Mouse (Mus musculus): ENCODE data around the gene Ehd4. TPM values are rescaled to one million over a fixed set of nuclear protein-coding genes. Genes with fewer than 3 reads are reported as not detected.

Ehd4 gene
- total RNA-seq, 1 experiment: 19.4 TPM

- Histone ChIP-seq H3K9me3 (ENCODE audit: control insufficient read depth, insufficient read depth, low read depth, low read length) (no peaks in the 10 kb centered on the region), H3K4me1 (ENCODE audit: control insufficient read depth in 2 of 2, insufficient read depth in 2 of 2, low read length in 2 of 2, poor library complexity in 1 of 2) (peaks cover 0 to 2% of the 10 kb centered on the region in 2 experiments; a peak in 1 of 4 replicates), H3K9ac (ENCODE audit: insufficient read depth, low read depth, low read length, poor library complexity, severe bottlenecking) (no peak overlapping the region), H3K4me3 (ENCODE audit: insufficient read depth in 1 of 2, low read depth in 1 of 2, low read length in 2 of 2, poor library complexity in 1 of 2, severe bottlenecking in 1 of 2) (no peak overlapping the region), H3K27ac (ENCODE audit: insufficient read depth, low read depth, low read length, poor library complexity, severe bottlenecking) (no peak overlapping the region), H3K36me3 (ENCODE audit: control insufficient read depth, insufficient read depth, low read length, poor library complexity, severe bottlenecking) (no peaks in the 10 kb centered on the region)
- no peak for DNase-seq (ENCODE audit: low read depth, low spot score)
- in situ Hi-C loops (cut with MboI; ENCODE audit: low sequenced_read_pairs in 2 of 2, unreplicated experiment in 2 of 2): loop anchor here in 1 of 2 experiments (10.0 kb wide), 1 partner anchor 113 kb away; the partner anchor contains the start of gene Pla2g4d
- TF ChIP-seq CHD2 (IDR thresholded peaks at IDR 0.05; ENCODE audit: low read depth, low read length): no peak
- no peak for TF ChIP-seq ZC3H11A (IDR thresholded peaks at IDR 0.05; ENCODE audit: borderline replicate concordance, low read depth, low read length)
Measured at GRCm38 (mm10) chr2:120171362-120171761, 17.0 kb upstream of the Ehd4 start.

GRCm38 (mm10) chr2:120170726-120171125 is 16.3 kb upstream of the Ehd4 start:
- Histone ChIP-seq H3K9me3 (ENCODE audit: control insufficient read depth, insufficient read depth, low read depth, low read length) (no peaks in the 10 kb centered on the region), H3K27ac (ENCODE audit: insufficient read depth, low read depth, low read length, poor library complexity, severe bottlenecking) (no peak overlapping the region), H3K4me1 (ENCODE audit: control insufficient read depth in 2 of 2, insufficient read depth in 2 of 2, low read length in 2 of 2, poor library complexity in 1 of 2) (peaks cover 0 to 2% of the 10 kb centered on the region in 2 experiments; a peak in 1 of 4 replicates), H3K9ac (ENCODE audit: insufficient read depth, low read depth, low read length, poor library complexity, severe bottlenecking) (no peak overlapping the region), H3K4me3 (ENCODE audit: insufficient read depth in 1 of 2, low read depth in 1 of 2, low read length in 2 of 2, poor library complexity in 1 of 2, severe bottlenecking in 1 of 2) (no peak overlapping the region), H3K36me3 (ENCODE audit: control insufficient read depth, insufficient read depth, low read length, poor library complexity, severe bottlenecking) (no peaks in the 10 kb centered on the region)
- in situ Hi-C loops (cut with MboI; ENCODE audit: low sequenced_read_pairs in 2 of 2, unreplicated experiment in 2 of 2): loop anchor here in 1 of 2 experiments (10.0 kb wide), 1 partner anchor 114 kb away; the partner anchor contains the start of gene Pla2g4d
- no peak for DNase-seq (ENCODE audit: low read depth, low spot score)
- TF ChIP-seq ZC3H11A (IDR thresholded peaks at IDR 0.05; ENCODE audit: borderline replicate concordance, low read depth, low read length) (no peak), HCFC1 (IDR thresholded peaks at IDR 0.05; ENCODE audit: borderline replicate concordance, insufficient read depth, low read length) (no peak)

- Histone ChIP-seq H3K4me1 (ENCODE audit: control insufficient read depth in 2 of 2, insufficient read depth in 2 of 2, low read length in 2 of 2, poor library complexity in 1 of 2) (peaks cover 0 to 2% of the 10 kb centered on the region in 2 experiments; a peak in 1 of 4 replicates), H3K9me3 (ENCODE audit: control insufficient read depth, insufficient read depth, low read depth, low read length) (no peaks in the 10 kb centered on the region), H3K36me3 (ENCODE audit: control insufficient read depth, insufficient read depth, low read length, poor library complexity, severe bottlenecking) (no peaks in the 10 kb centered on the region), H3K4me3 (ENCODE audit: insufficient read depth in 1 of 2, low read depth in 1 of 2, low read length in 2 of 2, poor library complexity in 1 of 2, severe bottlenecking in 1 of 2) (no peak overlapping the region), H3K9ac (ENCODE audit: insufficient read depth, low read depth, low read length, poor library complexity, severe bottlenecking) (no peak overlapping the region), H3K27ac (ENCODE audit: insufficient read depth, low read depth, low read length, poor library complexity, severe bottlenecking) (no peak overlapping the region)
- TF ChIP-seq HCFC1 (IDR thresholded peaks at IDR 0.05; ENCODE audit: borderline replicate concordance, insufficient read depth, low read length) (no peak), ZNF384 (IDR thresholded peaks at IDR 0.05; ENCODE audit: low read depth, low read length) (no peak), CHD2 (IDR thresholded peaks at IDR 0.05; ENCODE audit: low read depth, low read length) (no peak)
- in situ Hi-C loops (cut with MboI; ENCODE audit: low sequenced_read_pairs in 2 of 2, unreplicated experiment in 2 of 2): no loop called here
- no peak for DNase-seq (ENCODE audit: low read depth, low spot score)
Measured at GRCm38 (mm10) chr2:120169382-120169781, 15.0 kb upstream of the Ehd4 start.

- Histone ChIP-seq H3K9me3 (ENCODE audit: control insufficient read depth, insufficient read depth, low read depth, low read length) (no peaks in the 10 kb centered on the region), H3K27ac (ENCODE audit: insufficient read depth, low read depth, low read length, poor library complexity, severe bottlenecking) (no peak overlapping the region), H3K9ac (ENCODE audit: insufficient read depth, low read depth, low read length, poor library complexity, severe bottlenecking) (no peak overlapping the region), H3K36me3 (ENCODE audit: control insufficient read depth, insufficient read depth, low read length, poor library complexity, severe bottlenecking) (no peaks in the 10 kb centered on the region), H3K4me1 (ENCODE audit: control insufficient read depth in 2 of 2, insufficient read depth in 2 of 2, low read length in 2 of 2, poor library complexity in 1 of 2) (no peaks in the 10 kb centered on the region), H3K4me3 (ENCODE audit: insufficient read depth in 1 of 2, low read depth in 1 of 2, low read length in 2 of 2, poor library complexity in 1 of 2, severe bottlenecking in 1 of 2) (no peak overlapping the region)
- no peak for DNase-seq (ENCODE audit: low read depth, low spot score)
- TF ChIP-seq ZC3H11A (IDR thresholded peaks at IDR 0.05; ENCODE audit: borderline replicate concordance, low read depth, low read length) (no peak), ZNF384 (IDR thresholded peaks at IDR 0.05; ENCODE audit: low read depth, low read length) (no peak), MAFK (IDR thresholded peaks at IDR 0.05; ENCODE audit: insufficient read depth, low read depth, low read length) (no peak), CHD2 (IDR thresholded peaks at IDR 0.05; ENCODE audit: low read depth, low read length) (no peak), HCFC1 (IDR thresholded peaks at IDR 0.05; ENCODE audit: borderline replicate concordance, insufficient read depth, low read length) (no peak)
- in situ Hi-C loops (cut with MboI; ENCODE audit: low sequenced_read_pairs in 2 of 2, unreplicated experiment in 2 of 2): no loop called here
Measured at GRCm38 (mm10) chr2:120167763-120168162, 13.4 kb upstream of the Ehd4 start.

GRCm38 (mm10) chr2:120165474-120165873 is 11.1 kb upstream of the Ehd4 start:
- TF ChIP-seq HCFC1 (IDR thresholded peaks at IDR 0.05; ENCODE audit: borderline replicate concordance, insufficient read depth, low read length) (no peak), MAFK (IDR thresholded peaks at IDR 0.05; ENCODE audit: insufficient read depth, low read depth, low read length) (no peak), CHD2 (IDR thresholded peaks at IDR 0.05; ENCODE audit: low read depth, low read length) (no peak), ZNF384 (IDR thresholded peaks at IDR 0.05; ENCODE audit: low read depth, low read length) (no peak), ZC3H11A (IDR thresholded peaks at IDR 0.05; ENCODE audit: borderline replicate concordance, low read depth, low read length) (no peak)
- no peak for DNase-seq (ENCODE audit: low read depth, low spot score)
- Histone ChIP-seq H3K27ac (ENCODE audit: insufficient read depth, low read depth, low read length, poor library complexity, severe bottlenecking) (no peak overlapping the region), H3K9me3 (ENCODE audit: control insufficient read depth, insufficient read depth, low read depth, low read length) (no peaks in the 10 kb centered on the region), H3K4me3 (ENCODE audit: insufficient read depth in 1 of 2, low read depth in 1 of 2, low read length in 2 of 2, poor library complexity in 1 of 2, severe bottlenecking in 1 of 2) (no peak overlapping the region), H3K36me3 (ENCODE audit: control insufficient read depth, insufficient read depth, low read length, poor library complexity, severe bottlenecking) (no peaks in the 10 kb centered on the region), H3K9ac (ENCODE audit: insufficient read depth, low read depth, low read length, poor library complexity, severe bottlenecking) (no peak overlapping the region), H3K4me1 (ENCODE audit: control insufficient read depth in 2 of 2, insufficient read depth in 2 of 2, low read length in 2 of 2, poor library complexity in 1 of 2) (no peaks in the 10 kb centered on the region)
- in situ Hi-C loops (cut with MboI; ENCODE audit: low sequenced_read_pairs in 2 of 2, unreplicated experiment in 2 of 2): no loop called here

Measured in ES-E14 (cell line).